7 mouse cellular contexts compared by ENCODE assay signal in genomic region chr9:108796351-108796981, GRCm38 (mm10). TPM values are rescaled to one million over a fixed set of nuclear protein-coding genes. Genes with fewer than 3 reads are reported as not detected.
DNase-seq lines count a peak whose midpoint lies in the region; ATAC-seq lines count a peak whose summit lies in the region.

No protein-coding gene starts in this region.

- peak; percentile 45 to 59 for DNase-seq in left cerebral cortex, postnatal 25 days (ENCODE audit: low spot score in 2 of 2)
- DNase-seq in left cerebral cortex, postnatal 10 days (ENCODE audit: extremely low spot score in 1 of 2, low spot score in 2 of 2): no peak
- peak; percentile 32 to 43 for DNase-seq in adrenal gland, postnatal 36 days
- DNase-seq in lung, postnatal 25 days (ENCODE audit: low spot score): peak; percentile 51
- DNase-seq in cerebellum, adult 9-11 months: no peak
- no peak for DNase-seq in left cerebral cortex, postnatal 4 days

- H3K9me3 ChIP-seq in heart, embryonic 15.5 days (replicated peaks): no peaks in the 10 kb centered on the region

- no peak overlapping the region for H3K9ac ChIP-seq in heart, embryonic 15.5 days

- H3K36me3 ChIP-seq in heart, embryonic 15.5 days: peaks cover 36% of the 10 kb centered on the region

- ATAC-seq in heart, embryonic 15.5 days (replicated peaks; ENCODE audit: insufficient number of reproducible peaks, insufficient read depth, low FRiP score, low read depth): no peak

- H3K4me3 ChIP-seq in heart, embryonic 15.5 days: no peak overlapping the region

- H3K27me3 ChIP-seq in heart, embryonic 15.5 days: no peaks in the 10 kb centered on the region

- H3K4me1 ChIP-seq in heart, embryonic 15.5 days (replicated peaks): peaks cover 50% of the 10 kb centered on the region

- intact Hi-C loops in left cerebral cortex, postnatal 25 days (cut with DNase I): no loop called here
- intact Hi-C loops in left cerebral cortex, postnatal 10 days (cut with DNase I): no loop called here
- intact Hi-C loops in left cerebral cortex, postnatal 4 days (cut with DNase I): no loop called here

- peak overlapping the region; percentile 20; the same call in 1 of the 2 replicates for H3K4me2 ChIP-seq in heart, embryonic 15.5 days

- H3K27ac ChIP-seq in heart, embryonic 15.5 days: peak overlapping the region; percentile 62

- WGBS in heart, embryonic 15.5 days: 62% methylated on average over 4 of the region's 4 CpGs

RNA-seq across cellular contexts. Expression of gene Nckipsd, which starts 11.7 kb away (rescaled TPM):
- total RNA-seq in left cerebral cortex, postnatal 25 days (2021): 10 to 100 TPM; 54.4 to 60.5 TPM
- total RNA-seq in left cerebral cortex, postnatal 10 days (2021): 10 to 100 TPM; 27.7 to 31.7 TPM
- total RNA-seq in adrenal gland, postnatal 36 days (2021): 10 to 100 TPM in 1 of 2 experiments, 1 to 10 TPM in 1; 9.8 to 12.5 TPM
- 9.7 and 14.5 TPM in 2 replicates for polyA plus RNA-seq in heart, embryonic 15.5 days (2015; fragmentation: Nextera tagmentation; extraction: Ambion mirVana)
- total RNA-seq in left cerebral cortex, postnatal 4 days (2021): 10 to 100 TPM; 28.9 to 35.9 TPM

RNA-seq across cellular contexts. Expression of gene Ip6k2, which starts 12.9 kb away (rescaled TPM):
- total RNA-seq in left cerebral cortex, postnatal 25 days (2021): 100 to 1,000 TPM; 152 to 153 TPM
- total RNA-seq in left cerebral cortex, postnatal 10 days (2021): 100 to 1,000 TPM; 165 to 170 TPM
- 10 to 100 TPM; 77.3 to 99.4 TPM for total RNA-seq in adrenal gland, postnatal 36 days (2021)
- 28.8 and 36.3 TPM in 2 replicates for polyA plus RNA-seq in heart, embryonic 15.5 days (2015; fragmentation: Nextera tagmentation; extraction: Ambion mirVana)
- 100 to 1,000 TPM; 188 to 206 TPM for total RNA-seq in left cerebral cortex, postnatal 4 days (2021)

RNA-seq across cellular contexts. Expression of gene Celsr3, which starts 29.7 kb away (rescaled TPM):
- 10 to 100 TPM; 46.8 to 61.9 TPM for total RNA-seq in left cerebral cortex, postnatal 25 days (2021)
- 10 to 100 TPM; 57.2 to 62.0 TPM for total RNA-seq in left cerebral cortex, postnatal 10 days (2021)
- 1 to 10 TPM; 3.0 to 5.8 TPM for total RNA-seq in adrenal gland, postnatal 36 days (2021)
- polyA plus RNA-seq in heart, embryonic 15.5 days (2015; fragmentation: Nextera tagmentation; extraction: Ambion mirVana): 0.06 and 0.22 TPM in 2 replicates
- total RNA-seq in left cerebral cortex, postnatal 4 days (2021): 100 to 1,000 TPM; 103 to 112 TPM

RNA-seq across cellular contexts. Expression of gene Slc26a6, which starts 56.6 kb away (rescaled TPM):
- total RNA-seq in left cerebral cortex, postnatal 25 days (2021): 10 to 100 TPM; 18.4 to 19.1 TPM
- total RNA-seq in left cerebral cortex, postnatal 10 days (2021): 10 to 100 TPM; 35.3 to 41.3 TPM
- total RNA-seq in adrenal gland, postnatal 36 days (2021): 10 to 100 TPM in 1 of 2 experiments, 1 to 10 TPM in 1; 8.5 to 10.9 TPM
- 5.5 and 6.9 TPM in 2 replicates for polyA plus RNA-seq in heart, embryonic 15.5 days (2015; fragmentation: Nextera tagmentation; extraction: Ambion mirVana)
- total RNA-seq in left cerebral cortex, postnatal 4 days (2021): 10 to 100 TPM; 22.8 to 27.4 TPM

Comparison
In these comparisons a context has a peak if more than half of its experiments do, and no peak if none do; other contexts are left out.
1. DNase-seq: peak in left cerebral cortex, postnatal 25 days (2 of 2), adrenal gland, postnatal 36 days (2 of 2) and lung, postnatal 25 days (single experiment); none in left cerebral cortex, postnatal 10 days (0 of 2), cerebellum, adult 9-11 months (single experiment) and left cerebral cortex, postnatal 4 days (single experiment).
2. RNA of gene Celsr3, which starts 29.7 kb away (total RNA-seq): 103 to 112 TPM in left cerebral cortex, postnatal 4 days, 57.2 to 62.0 TPM in left cerebral cortex, postnatal 10 days and 46.8 to 61.9 TPM in left cerebral cortex, postnatal 25 days; 3.0 to 5.8 TPM in adrenal gland, postnatal 36 days; every median in the first group is over 4 times any median in the second.